Mouse (Mus musculus) spleen, adult 10 weeks (tissue): ENCODE results near the gene AA792892. TPM values are rescaled to one million over a fixed set of nuclear protein-coding genes. Genes with fewer than 3 reads are reported as not detected.

Source experiments
- polyA plus RNA-seq: library from polyadenylated mRNA; stranded (reverse); fragments of 350-450 nt; fragmentation: Illumina TruSeq; extraction: RNeasy Lipid Tissue Mini Kit (QIAGEN cat#74804); gene quantifications from one replicate; pipeline ENCODE4 v1.2.3, GENCODE M21; 2015; ENCODE audit warnings: low replicate concordance; ENCODE audit not compliant: insufficient read depth

The AA792892 gene
- polyA plus RNA-seq: not detected

DNA sequence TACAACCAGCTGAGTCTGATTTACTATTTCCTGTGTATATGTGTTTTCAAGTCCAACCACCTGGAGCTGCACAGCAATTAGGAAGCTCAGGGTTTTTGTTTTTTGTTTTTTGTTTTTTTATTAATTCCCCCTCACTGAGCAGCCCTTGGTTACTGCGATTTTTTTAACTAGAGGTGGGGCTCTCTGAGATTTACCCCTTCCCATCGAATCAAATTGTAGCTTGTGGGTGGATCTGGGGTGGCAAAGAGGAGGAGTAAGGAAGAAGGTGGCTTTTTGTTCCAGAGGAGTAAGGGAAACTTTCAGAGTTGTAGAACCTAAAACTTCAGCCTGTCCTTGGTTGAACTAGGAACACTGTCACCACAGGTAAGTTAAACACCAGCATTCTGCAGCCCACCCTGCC is at the start of gene AA792892:
TSS of gene AA792892 (plus strand) at position 301 of the 400 bp plus-strand sequence.

DNA sequence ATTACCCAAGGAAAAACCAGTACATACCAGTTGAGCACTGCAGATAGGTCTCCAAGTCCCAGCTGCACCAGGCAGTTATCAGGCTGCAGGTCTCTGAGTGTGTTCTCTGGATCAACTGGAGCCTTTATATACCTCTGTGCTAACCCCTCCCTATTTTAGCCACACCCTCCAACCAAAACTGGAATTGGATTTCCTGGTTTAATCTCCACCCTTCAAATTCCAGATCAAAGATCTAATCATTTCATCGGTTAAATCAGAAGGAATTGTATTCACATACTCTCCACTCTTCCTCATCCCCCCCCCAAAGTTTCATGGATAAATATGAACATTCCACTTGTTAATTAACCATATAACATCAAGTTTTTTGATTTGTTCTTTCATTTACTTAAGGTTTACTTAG is 32.9 kb upstream of the AA792892 start, which contains the start of gene A430089I19Rik:
TSS of gene A430089I19Rik (minus strand) at position 101 of the 400 bp plus-strand sequence.

GRCm38 (mm10) chr5:94314135-94314534 is 25.4 kb upstream of the AA792892 start, which contains the start of gene Gm6502:
Gene Gm6502 (plus strand): TSS chr5:94314435.

Other genes starting within 250 kb of the AA792892 start
- gene Gm3106, start 121.7 kb upstream of the AA792892 start, polyA plus RNA-seq: not detected
- gene A430089I19Rik, start 33.0 kb upstream of the AA792892 start, polyA plus RNA-seq: not detected
- gene Gm6502, start 25.3 kb upstream of the AA792892 start, polyA plus RNA-seq: not detected
- not detected for gene Gm7682, start 106.0 kb downstream of the AA792892 start, polyA plus RNA-seq
- gene Gm3139, start 186.5 kb downstream of the AA792892 start, polyA plus RNA-seq: not detected